Mouse (Mus musculus) CH12.LX (cell line): ENCODE results near the gene St8sia1.

ENCODE experiments used
- CHD1 ChIP-seq: IDR thresholded peaks from 2 replicates; pipeline ENCODE4 v1.6.1; 2012; ENCODE audit warnings: low read depth, low read length, improper control_type of control experiment, inconsistent platforms
- CTCF ChIP-seq, 2 experiments: IDR thresholded peaks in 1 of 2; conservative IDR thresholded peaks in 1 of 2; 2 replicates each; pipeline ENCODE4 v1.5.1; 2011 to 2012; ENCODE audit warnings: low read depth in 2 of 2, low read length in 2 of 2, improper control_type of control experiment in 1 of 2, inconsistent platforms in 1 of 2, mild to moderate bottlenecking in 1 of 2, moderate library complexity in 1 of 2
- POLR2A ChIP-seq: IDR thresholded peaks from 2 replicates; pipeline ENCODE4 v1.6.1; 2011; ENCODE audit warnings: low read depth, mild to moderate bottlenecking, improper control_type of control experiment, low read length
- RAD21 ChIP-seq: IDR thresholded peaks from 2 replicates; pipeline ENCODE4 v1.6.1; 2011; ENCODE audit warnings: low read depth, mild to moderate bottlenecking, low read length, improper control_type of control experiment, moderate library complexity
- TCF12 ChIP-seq: IDR thresholded peaks from 2 replicates; pipeline ENCODE4 v1.6.1; 2014; ENCODE audit warnings: low read depth, mild to moderate bottlenecking, inconsistent platforms, low read length, improper control_type of control experiment
- USF1 ChIP-seq: IDR thresholded peaks from 2 replicates; pipeline ENCODE4 v1.6.1; 2014; ENCODE audit warnings: low read depth, mild to moderate bottlenecking, inconsistent platforms, low read length, improper control_type of control experiment
- ZMIZ1 ChIP-seq: IDR thresholded peaks from 2 replicates; pipeline ENCODE4 v1.6.1; 2012; ENCODE audit warnings: low read depth, mild to moderate bottlenecking, inconsistent platforms, low read length, improper control_type of control experiment

DNA sequence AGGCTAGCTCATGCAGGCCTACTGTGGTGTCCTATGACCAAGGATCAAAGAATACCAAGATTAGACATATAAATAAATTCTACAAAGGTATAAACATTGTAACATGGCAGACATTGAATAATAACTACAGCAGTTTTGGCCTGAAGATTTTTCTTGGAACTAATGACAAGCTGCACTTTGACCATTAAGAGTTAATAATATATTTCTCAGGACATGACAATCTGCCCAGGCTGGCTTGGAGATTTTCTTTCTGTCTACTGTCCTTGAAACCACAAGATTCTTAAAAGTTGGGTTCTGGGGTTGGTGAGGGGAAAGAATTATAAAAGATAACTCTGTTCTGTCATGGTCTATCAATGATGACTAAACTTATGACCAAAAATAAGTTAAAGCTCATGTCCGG, 103.9 kb downstream of the St8sia1 start:
- no peak for TF ChIP-seq USF1
- TF ChIP-seq POLR2A: no peak
- TF ChIP-seq TCF12: no peak
- no peak for TF ChIP-seq CTCF (conservative IDR thresholded peaks at IDR 0.05 in 1 of 2, IDR thresholded peaks at IDR 0.05 in 1 of 2; ENCODE audit: low read depth in 2 of 2, low read length in 2 of 2)
- no peak for TF ChIP-seq ZMIZ1
- TF ChIP-seq RAD21: no peak
- no peak for TF ChIP-seq CHD1
